Mouse (Mus musculus) midbrain, embryonic 14.5 days (tissue): ENCODE data around the gene Mtfmt. TPM values are rescaled to one million over a fixed set of nuclear protein-coding genes. Genes with fewer than 3 reads are reported as not detected.

Source experiments
- polyA plus RNA-seq: library from polyadenylated mRNA; unstranded; fragments of >200 nt; fragmentation: Nextera tagmentation; extraction: Ambion mirVana; gene quantifications from 2 replicates; pipeline ENCODE4 v1.2.1, GENCODE M21; 2014

Mtfmt gene
- polyA plus RNA-seq, 1 experiment from 2014 or later = 23.5 TPM

Other genes starting within 250 kb of the Mtfmt start
- gene Parp16, start 240.4 kb upstream of the Mtfmt start, polyA plus RNA-seq = 5.2 and 6.5 TPM in 2 replicates
- gene Cilp, start 170.6 kb upstream of the Mtfmt start, polyA plus RNA-seq = 0.17 and 0.24 TPM in 2 replicates
- gene Clpx, start 141.5 kb upstream of the Mtfmt start, polyA plus RNA-seq = 38.1 and 45.6 TPM in 2 replicates
- gene Pdcd7, start 89.7 kb upstream of the Mtfmt start, polyA plus RNA-seq = 10.1 and 13.1 TPM in 2 replicates
- gene Ubap1l, start 74.7 kb upstream of the Mtfmt start, polyA plus RNA-seq = 1.5 and 1.7 TPM in 2 replicates
- 0.23 and 0.47 TPM in 2 replicates for gene Kbtbd13, start 44.1 kb upstream of the Mtfmt start, polyA plus RNA-seq
- 6.5 and 7.1 TPM in 2 replicates for gene Rasl12, start 37.3 kb upstream of the Mtfmt start, polyA plus RNA-seq
- gene Slc51b, start 12.8 kb upstream of the Mtfmt start, polyA plus RNA-seq = not detected in 2 replicates
- 137 and 162 TPM in 2 replicates for gene Spg21, start 25.2 kb downstream of the Mtfmt start, polyA plus RNA-seq
- 0.55 and 1.00 TPM in 2 replicates for gene Ankdd1a, start 84.4 kb downstream of the Mtfmt start, polyA plus RNA-seq
- 2.9 and 4.6 TPM in 2 replicates for gene Plekho2, start 144.3 kb downstream of the Mtfmt start, polyA plus RNA-seq
- gene Pif1, start 151.4 kb downstream of the Mtfmt start, polyA plus RNA-seq = 1.5 and 2.6 TPM in 2 replicates
- 2.4 and 3.5 TPM in 2 replicates for gene Rbpms2, start 193.9 kb downstream of the Mtfmt start, polyA plus RNA-seq
- 258 and 300 TPM in 2 replicates for gene Oaz2, start 232.2 kb downstream of the Mtfmt start, polyA plus RNA-seq